Comparison of ENCODE assay signal across 16 mouse cellular contexts in genomic region chr2:170045896-170046295, GRCm38 (mm10).
DNase-seq lines count a peak whose midpoint lies in the region; ATAC-seq and TF ChIP-seq lines count a peak whose summit lies in the region.
"Had no signal": no experiment of that assay in that cellular context is flagged by ENCODE, and none has a peak within 500 bp of the region (broad histone marks: within the 10 kb centered on the region; RNA-seq: fewer than 3 reads in every experiment).

No protein-coding gene starts in this region.

- ATAC-seq in kidney, embryonic 16.5 days (ENCODE audit: low FRiP score, low TSS enrichment): no peak
- ATAC-seq in heart, embryonic 12.5 days (ENCODE audit: insufficient number of reproducible peaks, low FRiP score): no peak
- no peak for ATAC-seq in neural tube, embryonic 15.5 days (ENCODE audit: low FRiP score)
- ATAC-seq: forebrain, embryonic 13.5 days had no signal

- TF ChIP-seq POLR2A in brain, embryonic 14.5 days (IDR thresholded peaks at IDR 0.05; ENCODE audit: borderline replicate concordance, extremely low read depth, insufficient read depth, insufficient read length, poor library complexity, severe bottlenecking): no peak

- peaks cover 14% of the 10 kb centered on the region for H3K4me1 ChIP-seq in kidney, embryonic 16.5 days (ENCODE audit: insufficient read depth, low read length)
- H3K4me1 ChIP-seq in heart, embryonic 12.5 days (replicated peaks): no peaks in the 10 kb centered on the region
- H3K4me1 ChIP-seq in neural tube, embryonic 15.5 days: peaks cover 3% of the 10 kb centered on the region; the same call in 1 of the 2 replicates
- H3K4me1 ChIP-seq: forebrain, embryonic 13.5 days had no signal

- H3K4me3 ChIP-seq in kidney, embryonic 16.5 days (ENCODE audit: low read length): no peak overlapping the region
- H3K4me3 ChIP-seq in heart, embryonic 12.5 days: no peak overlapping the region
- H3K4me3 ChIP-seq in neural tube, embryonic 15.5 days (replicated peaks): no peak overlapping the region
- H3K4me3 ChIP-seq: embryonic facial prominence, embryonic 12.5 days; forebrain, embryonic 13.5 days; hindbrain, embryonic 10.5 days had no signal

- H3K4me2 ChIP-seq in kidney, embryonic 16.5 days (replicated peaks; ENCODE audit: low read depth, low read length): no peak overlapping the region
- no peak overlapping the region for H3K4me2 ChIP-seq in heart, embryonic 12.5 days
- no peak overlapping the region for H3K4me2 ChIP-seq in neural tube, embryonic 15.5 days
- H3K4me2 ChIP-seq: embryonic facial prominence, embryonic 12.5 days; forebrain, embryonic 13.5 days had no signal

- no peaks in the 10 kb centered on the region; the same call in 1 of the 2 replicates for H3K36me3 ChIP-seq in kidney, embryonic 16.5 days (ENCODE audit: insufficient read depth, low read length)
- no peaks in the 10 kb centered on the region for H3K36me3 ChIP-seq in heart, embryonic 12.5 days
- H3K36me3 ChIP-seq in neural tube, embryonic 15.5 days: no peaks in the 10 kb centered on the region; the same call in 1 of the 2 replicates
- H3K36me3 ChIP-seq: embryonic facial prominence, embryonic 12.5 days; hindbrain, embryonic 10.5 days had no signal

- no peaks in the 10 kb centered on the region for H3K27me3 ChIP-seq in kidney, embryonic 16.5 days (ENCODE audit: insufficient read depth, low read length)
- H3K27me3 ChIP-seq in heart, embryonic 12.5 days (replicated peaks): no peaks in the 10 kb centered on the region
- H3K27me3 ChIP-seq in neural tube, embryonic 15.5 days (replicated peaks): no peaks in the 10 kb centered on the region
- H3K27me3 ChIP-seq: embryonic facial prominence, embryonic 12.5 days had no signal

- no peak for DNase-seq in kidney, postnatal 14 days
- peak; percentile 39 for DNase-seq in thymus, postnatal 4 days
- DNase-seq in thymus, postnatal 36 days: no peak
- no peak for DNase-seq in brain, embryonic 14.5 days (ENCODE audit: low read depth)
- DNase-seq in frontal cortex, postnatal 10 days (ENCODE audit: low spot score in 2 of 2): no peak
- DNase-seq: adrenal gland, postnatal 25 days; cerebellum, adult 8-10 months; gastrocnemius, postnatal 25 days; lung, postnatal 10 days; thymus, postnatal 25 days had no signal

- TF ChIP-seq CTCF in brain, embryonic 14.5 days (IDR thresholded peaks at IDR 0.05; ENCODE audit: borderline replicate concordance, extremely low read depth, insufficient read depth, insufficient read length): peak; percentile 33; the same call in 1 of the 2 replicates

- no peak overlapping the region for H3K9ac ChIP-seq in kidney, embryonic 16.5 days (replicated peaks; ENCODE audit: low read length)
- H3K9ac ChIP-seq in heart, embryonic 12.5 days: no peak overlapping the region
- H3K9ac ChIP-seq in neural tube, embryonic 15.5 days (replicated peaks): no peak overlapping the region
- H3K9ac ChIP-seq: embryonic facial prominence, embryonic 12.5 days; forebrain, embryonic 13.5 days had no signal

- H3K9me3 ChIP-seq in kidney, embryonic 16.5 days (ENCODE audit: low read length): peaks cover 6% of the 10 kb centered on the region; the same call in 1 of the 2 replicates
- peaks cover 16% of the 10 kb centered on the region for H3K9me3 ChIP-seq in heart, embryonic 12.5 days (replicated peaks)
- H3K9me3 ChIP-seq in neural tube, embryonic 15.5 days (replicated peaks): no peaks in the 10 kb centered on the region
- H3K9me3 ChIP-seq: embryonic facial prominence, embryonic 12.5 days had no signal

- H3K27ac ChIP-seq in kidney, embryonic 16.5 days (ENCODE audit: low read length): peak overlapping the region; percentile 41; the same call in 1 of the 2 replicates
- no peak overlapping the region for H3K27ac ChIP-seq in heart, embryonic 12.5 days (ENCODE audit: poor library complexity, severe bottlenecking)
- H3K27ac ChIP-seq in neural tube, embryonic 15.5 days (replicated peaks): no peak overlapping the region
- H3K27ac ChIP-seq: embryonic facial prominence, embryonic 12.5 days; forebrain, embryonic 13.5 days; hindbrain, embryonic 10.5 days had no signal

- 86% methylated on average over 11 of the region's 11 CpGs for WGBS in kidney, embryonic 16.5 days
- 79% methylated on average over 11 of the region's 11 CpGs for WGBS in heart, embryonic 12.5 days
- WGBS in neural tube, embryonic 15.5 days: 84% methylated on average over 11 of the region's 11 CpGs
